Mouse (Mus musculus) CD8-positive naive resting alpha-beta T cell, adult 57 days (primary cell): Measurements from ENCODE around the gene Ghsr. TPM values are rescaled to one million over a fixed set of nuclear protein-coding genes. Genes with fewer than 3 reads are reported as not detected.

Experiments used
- total RNA-seq: library from RNA; stranded (reverse); gene quantifications from one replicate; pipeline ENCODE4 v1.2.4, GENCODE M21; 2023

Gene Ghsr
- not detected for total RNA-seq

DNA sequence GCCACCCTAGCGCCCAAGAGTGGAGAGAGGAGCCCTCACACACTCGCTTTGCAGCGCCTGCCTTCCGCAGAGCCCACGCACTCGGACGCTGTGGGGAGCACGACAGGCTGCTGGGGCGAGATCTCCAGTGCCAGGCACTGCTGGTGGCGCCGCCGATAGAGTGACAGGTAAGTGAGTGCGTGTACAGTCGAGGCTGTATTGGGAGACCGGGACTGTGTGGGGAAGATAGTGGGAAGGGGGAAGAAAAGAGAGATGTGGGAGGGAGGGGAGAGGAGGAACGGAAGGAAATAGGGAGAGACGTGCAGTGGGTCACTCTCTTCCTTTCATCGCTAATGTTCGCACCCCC lies at the start of gene Ghsr:
Gene Ghsr, plus strand, starts transcription at position 76 of the 346 bp plus-strand sequence.

Other genes with a start within 250 kb of the Ghsr start
- gene Ect2, start 217.5 kb upstream of the Ghsr start, total RNA-seq = 4.3 TPM
- gene Nceh1, start 188.4 kb upstream of the Ghsr start, total RNA-seq = 18.9 TPM
- 10.8 TPM for gene Tnfsf10, start 54.3 kb upstream of the Ghsr start, total RNA-seq